Mouse (Mus musculus) heart, embryonic 16.5 days (tissue): Measurements from ENCODE around the gene Megf6. TPM values are rescaled to one million over a fixed set of nuclear protein-coding genes. Genes with fewer than 3 reads are reported as not detected.

Experiments
- ATAC-seq: fragments of 200-750 bp; cut with Nextera tagmentation; replicated peaks from 2 replicates; pipeline ENCODE4 v1.8.0; 2017; ENCODE audit warnings: moderate number of reproducible peaks; ENCODE audit not compliant: insufficient read depth, low FRiP score; ENCODE audit errors: extremely low read depth
- H3K27ac ChIP-seq: fragments of 300-500 bp; sonication (generic); 2 replicates; pipeline ENCODE4 v1.5.1; 2014; ENCODE audit warnings: mild to moderate bottlenecking, low read length, control low read depth, moderate library complexity
- H3K27me3 ChIP-seq: fragments of 300-500 bp; sonication (generic); 2 replicates; pipeline ENCODE4 v1.6.1; 2014; ENCODE audit warnings: low read length, mixed read lengths; ENCODE audit not compliant: control insufficient read depth, insufficient read depth
- H3K36me3 ChIP-seq: fragments of 300-500 bp; sonication (generic); 2 replicates; pipeline ENCODE4 v1.6.1; 2014; ENCODE audit not compliant: control insufficient read depth, insufficient read depth
- H3K4me1 ChIP-seq: fragments of 300-500 bp; sonication (generic); 2 replicates; pipeline ENCODE4 v1.6.1; 2014; ENCODE audit warnings: low read length, mixed read lengths; ENCODE audit not compliant: control insufficient read depth, insufficient read depth
- H3K4me2 ChIP-seq: fragments of 300-500 bp; sonication (generic); 2 replicates; pipeline ENCODE4 v1.6.1; 2014; ENCODE audit warnings: low read depth, mild to moderate bottlenecking, control low read depth, low read length
- H3K4me3 ChIP-seq: fragments of 300-500 bp; sonication (generic); 2 replicates; pipeline ENCODE4 v1.5.1; 2014; ENCODE audit warnings: mild to moderate bottlenecking, control low read depth, low read length
- H3K9ac ChIP-seq: fragments of 300-500 bp; sonication (generic); 2 replicates; pipeline ENCODE4 v1.6.1; 2014; ENCODE audit warnings: low read length, control low read depth
- H3K9me3 ChIP-seq: fragments of 300-500 bp; sonication (generic); replicated peaks from 2 replicates; pipeline ENCODE4 v1.6.1; 2016; ENCODE audit warnings: low read length; ENCODE audit not compliant: control insufficient read depth
- WGBS: fragments of 180-500 bp; shearing (Covaris S2); extraction: QIAGEN DNeasy Blood & Tissue Kit; methylation state at CpG from one replicate; pipeline ENCODE4 v1.1.7; 2014; 5-methylcytosine and 5-hydroxymethylcytosine counted together
- polyA plus RNA-seq: library from polyadenylated mRNA; unstranded; fragments of >200 nt; fragmentation: Nextera tagmentation; extraction: Ambion mirVana; gene quantifications from 2 replicates; pipeline ENCODE4 v1.2.1, GENCODE M21; 2015

Gene Megf6
- polyA plus RNA-seq, 1 experiment from 2014 or later, result 33.8 TPM

DNA sequence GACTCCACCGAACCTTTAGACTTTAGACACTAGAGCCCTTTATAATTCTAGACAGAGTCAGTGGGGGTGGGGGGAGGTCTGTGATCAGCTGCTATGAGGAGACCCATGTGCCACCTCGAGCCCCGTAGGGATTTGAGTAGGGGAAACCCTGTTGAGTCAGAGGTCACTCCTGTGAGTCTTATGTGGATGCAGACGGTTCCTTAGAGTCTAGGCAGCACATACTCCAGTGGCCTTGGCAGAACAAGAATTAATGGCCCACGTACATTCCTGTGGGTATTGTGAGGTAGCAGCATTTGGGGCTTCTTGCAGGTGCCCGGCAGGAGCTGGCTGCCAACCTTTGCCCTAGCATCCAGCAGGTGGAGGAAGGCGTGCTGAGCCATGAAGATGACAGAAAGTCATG is 60.9 kb downstream of the Megf6 start:
- H3K4me2 ChIP-seq, result no peak overlapping the region
- H3K4me1 ChIP-seq, result peaks cover 45% of the 10 kb centered on the region
- 80% methylated on average over 7 of the region's 7 CpGs for WGBS
- no peaks in the 10 kb centered on the region for H3K27me3 ChIP-seq
- ATAC-seq, result no peak
- H3K9ac ChIP-seq, result no peak overlapping the region
- H3K9me3 ChIP-seq, result no peaks in the 10 kb centered on the region
- H3K27ac ChIP-seq, result no peak overlapping the region
- no peak overlapping the region for H3K4me3 ChIP-seq
- no peaks in the 10 kb centered on the region for H3K36me3 ChIP-seq

DNA sequence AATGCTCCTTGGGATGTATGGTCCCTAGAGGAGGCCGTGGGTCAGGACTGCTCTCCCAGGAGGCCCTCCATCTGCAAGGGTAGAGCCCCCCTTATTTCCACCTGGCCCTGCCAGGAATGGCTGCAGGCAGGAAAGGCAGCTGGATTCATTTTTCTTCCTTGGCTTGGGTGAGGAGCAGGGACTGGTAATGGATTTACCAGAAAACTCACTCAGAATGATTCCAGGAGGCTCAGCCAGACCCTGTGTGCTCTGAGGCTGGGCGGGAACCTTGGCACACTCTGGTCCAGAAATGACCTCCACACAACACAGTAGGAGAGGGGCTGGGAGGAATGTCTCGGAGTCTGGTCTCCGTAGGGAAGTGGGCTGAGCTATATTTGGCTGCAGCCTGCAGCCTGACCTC is 61.8 kb downstream of the Megf6 start:
- H3K4me3 ChIP-seq, result no peak overlapping the region
- peaks cover 53% of the 10 kb centered on the region for H3K4me1 ChIP-seq
- H3K4me2 ChIP-seq, result no peak overlapping the region
- H3K9ac ChIP-seq, result no peak overlapping the region
- peak; percentile 29; the same call in 1 of the 2 replicates for ATAC-seq
- no peak overlapping the region for H3K27ac ChIP-seq
- H3K9me3 ChIP-seq, result no peaks in the 10 kb centered on the region
- no peaks in the 10 kb centered on the region for H3K27me3 ChIP-seq
- WGBS, result 27% methylated on average over 4 of the region's 4 CpGs
- H3K36me3 ChIP-seq, result no peaks in the 10 kb centered on the region

DNA sequence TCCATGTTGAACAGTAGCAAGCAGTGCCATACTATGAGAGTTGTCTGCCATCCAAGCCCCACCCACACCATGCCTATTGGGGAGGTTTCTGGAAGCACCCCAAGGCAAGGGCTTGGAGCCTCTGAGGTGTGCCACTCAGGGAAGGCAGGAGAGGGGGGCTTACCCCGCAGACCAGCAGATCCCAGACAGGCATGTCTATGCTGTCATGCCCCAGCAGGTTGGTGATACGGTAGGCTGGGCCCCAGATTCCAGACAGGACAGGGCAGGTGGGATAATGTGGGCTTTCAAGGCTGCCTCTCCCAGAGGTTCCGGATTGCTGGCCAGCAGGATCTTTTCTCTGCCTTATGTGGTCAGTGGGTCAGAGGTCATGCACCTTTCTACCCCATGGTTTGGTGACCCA is 65.5 kb downstream of the Megf6 start:
- H3K27ac ChIP-seq, result no peak overlapping the region
- H3K27me3 ChIP-seq, result no peaks in the 10 kb centered on the region
- H3K4me1 ChIP-seq, result peaks cover 36% of the 10 kb centered on the region
- H3K9ac ChIP-seq, result no peak overlapping the region
- H3K36me3 ChIP-seq, result no peaks in the 10 kb centered on the region
- no peak overlapping the region for H3K4me2 ChIP-seq
- no peaks in the 10 kb centered on the region for H3K9me3 ChIP-seq
- no peak for ATAC-seq
- H3K4me3 ChIP-seq, result no peak overlapping the region
- 85% methylated on average over 3 of the region's 3 CpGs for WGBS

DNA sequence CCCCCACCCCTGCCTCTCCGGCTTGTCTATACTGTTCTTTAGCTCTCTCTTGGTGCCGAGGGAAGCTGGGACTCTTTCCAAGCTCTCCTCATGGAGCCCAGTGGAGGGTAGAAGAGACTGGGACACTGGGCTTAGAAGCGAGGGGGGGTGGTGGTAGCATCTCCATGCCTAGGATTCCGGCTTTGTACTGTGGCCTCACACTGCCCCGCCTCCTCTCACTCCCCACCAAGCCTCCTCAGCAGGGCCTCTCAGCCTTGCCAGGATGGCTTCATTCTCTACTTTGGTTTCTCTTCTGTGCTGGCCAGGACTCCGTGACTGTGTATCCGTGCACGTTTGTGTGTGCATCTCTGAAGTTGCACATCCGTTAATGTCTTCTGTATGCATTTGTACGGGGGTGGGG is 66.4 kb downstream of the Megf6 start:
- peaks cover 34% of the 10 kb centered on the region for H3K4me1 ChIP-seq
- H3K9ac ChIP-seq, result 0 out of 2 replicates have a peak overlapping the region, but pooled peaks have one; percentile 10

DNA sequence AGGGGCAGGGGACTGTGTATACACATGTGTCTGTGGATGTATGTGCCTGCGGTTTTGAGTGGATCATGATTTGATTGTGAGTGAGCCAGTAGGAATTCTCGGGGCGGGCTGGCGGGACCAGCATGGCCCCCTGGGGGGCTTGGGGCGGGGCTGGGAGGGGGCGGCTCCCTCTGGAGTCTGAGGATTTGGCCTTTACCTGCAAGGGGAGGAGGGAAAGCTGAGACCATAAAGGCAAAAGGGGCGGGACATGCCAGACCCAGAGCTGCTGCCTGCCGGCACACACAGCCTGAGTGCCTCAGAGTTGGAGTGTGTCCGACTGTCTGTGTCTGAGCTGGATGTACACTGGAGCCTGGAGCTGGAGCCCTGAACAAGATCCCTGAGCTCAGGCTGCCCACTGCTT is 66.8 kb downstream of the Megf6 start:
- Histone ChIP-seq H3K27ac (peak overlapping the region; percentile 7; the same call in 1 of the 2 replicates), H3K4me1 (peaks cover 30% of the 10 kb centered on the region), H3K27me3 (no peaks in the 10 kb centered on the region), H3K9me3 (no peaks in the 10 kb centered on the region), H3K4me2 (peak overlapping the region; percentile 61), H3K9ac (peak overlapping the region; percentile 49), H3K4me3 (peak overlapping the region; percentile 38), H3K36me3 (no peaks in the 10 kb centered on the region)
- peak; percentile 50 for ATAC-seq
- WGBS, result 5% methylated on average over 9 of the region's 9 CpGs

More for the DNA sequence above, 66.4 kb downstream of the Megf6 start:
- peak overlapping the region; percentile 38 for H3K4me3 ChIP-seq
- H3K27ac ChIP-seq, result peak overlapping the region; percentile 20; the same call in 1 of the 2 replicates
- no peaks in the 10 kb centered on the region for H3K36me3 ChIP-seq
- 13% methylated on average over 10 of the region's 10 CpGs for WGBS
- 0 out of 2 replicates have a peak, but pooled peaks have one; percentile 33 for ATAC-seq
- no peaks in the 10 kb centered on the region for H3K9me3 ChIP-seq
- peak overlapping the region; percentile 61 for H3K4me2 ChIP-seq
- no peaks in the 10 kb centered on the region for H3K27me3 ChIP-seq

DNA sequence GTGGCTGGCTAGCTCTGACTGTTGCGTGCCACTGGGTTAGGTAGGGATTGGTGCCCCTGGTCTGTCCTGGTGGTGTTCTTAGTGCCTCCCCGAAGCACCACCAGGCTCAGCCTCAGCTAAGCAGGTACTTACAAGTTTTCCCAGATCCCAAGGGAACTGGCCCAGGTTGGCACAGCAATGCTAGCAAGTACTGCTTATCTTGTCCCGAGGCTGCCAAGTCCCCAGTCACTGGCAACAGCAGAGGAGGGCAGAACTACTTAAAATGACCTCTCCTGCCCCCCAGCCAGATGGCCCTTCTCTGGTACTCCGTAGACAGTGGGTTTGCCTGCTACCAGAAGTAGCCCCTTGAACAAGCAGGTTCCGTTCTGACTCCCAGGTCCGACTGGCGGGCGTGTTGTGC is 68.7 kb downstream of the Megf6 start:
- 76% methylated on average over 8 of the region's 8 CpGs for WGBS
- no peak overlapping the region for H3K4me3 ChIP-seq
- H3K4me1 ChIP-seq, result peaks cover 12% of the 10 kb centered on the region
- H3K9me3 ChIP-seq, result no peaks in the 10 kb centered on the region
- H3K9ac ChIP-seq, result no peak overlapping the region
- H3K4me2 ChIP-seq, result peak overlapping the region; percentile 19
- ATAC-seq, result no peak
- 0 out of 2 replicates have a peak overlapping the region, but pooled peaks have one; percentile 12 for H3K27ac ChIP-seq
- no peaks in the 10 kb centered on the region for H3K36me3 ChIP-seq
- no peaks in the 10 kb centered on the region for H3K27me3 ChIP-seq

DNA sequence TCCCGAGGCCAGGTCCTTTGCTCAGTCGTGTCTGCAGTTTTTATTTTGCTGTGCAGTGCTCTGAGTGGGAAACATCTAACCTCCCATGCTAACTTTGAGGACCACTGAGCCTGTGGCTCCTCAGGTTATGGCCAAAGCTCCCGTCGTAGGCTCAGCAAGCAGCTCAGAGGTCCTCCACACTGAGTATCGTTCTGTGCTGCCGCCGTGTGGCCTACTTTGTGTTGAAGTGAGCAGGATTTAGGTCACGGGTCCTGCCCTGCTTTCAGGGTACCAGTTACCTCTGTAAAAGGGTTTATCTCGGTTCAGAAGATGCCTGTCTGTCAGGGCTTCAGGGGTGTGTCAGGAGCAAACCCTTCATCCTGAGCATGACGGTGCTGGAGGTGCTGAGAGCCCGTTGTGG is 70.1 kb downstream of the Megf6 start:
- Histone ChIP-seq H3K27me3 (no peaks in the 10 kb centered on the region), H3K4me3 (no peak overlapping the region), H3K4me2 (no peak overlapping the region), H3K4me1 (peaks cover 12% of the 10 kb centered on the region), H3K9ac (no peak overlapping the region), H3K9me3 (no peaks in the 10 kb centered on the region), H3K27ac (no peak overlapping the region), H3K36me3 (no peaks in the 10 kb centered on the region)
- no peak for ATAC-seq
- WGBS, result 48% methylated on average over 11 of the region's 11 CpGs

DNA sequence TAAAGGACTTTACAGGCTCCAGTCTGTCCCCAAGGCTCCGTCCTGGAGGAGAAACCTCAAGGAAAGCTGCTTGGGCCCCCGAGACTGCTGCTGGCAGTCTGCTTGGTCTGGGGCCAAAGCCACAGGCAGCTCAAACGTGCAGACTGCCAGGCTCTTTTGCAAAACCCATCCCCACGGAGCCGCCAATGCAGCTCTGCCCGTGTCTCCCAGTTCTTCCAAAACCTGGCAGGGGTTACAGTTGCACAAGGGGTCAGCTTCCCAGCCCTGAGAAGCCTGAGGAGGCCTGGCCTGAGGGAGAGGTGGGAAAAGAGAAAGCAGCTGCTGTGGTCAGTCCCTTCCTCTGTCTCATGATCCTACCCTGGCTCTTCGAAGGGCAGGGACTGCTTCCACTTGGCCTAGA is 74.8 kb downstream of the Megf6 start:
- no peak overlapping the region for H3K4me2 ChIP-seq
- no peak overlapping the region for H3K9ac ChIP-seq
- H3K4me1 ChIP-seq, result 0 out of 2 replicates have a peak, but pooled peaks cover 6% of the 10 kb centered on the region
- H3K9me3 ChIP-seq, result no peaks in the 10 kb centered on the region
- H3K27ac ChIP-seq, result 0 out of 2 replicates have a peak overlapping the region, but pooled peaks have one; percentile 20
- WGBS, result 75% methylated on average over 7 of the region's 7 CpGs
- H3K27me3 ChIP-seq, result no peaks in the 10 kb centered on the region
- no peaks in the 10 kb centered on the region for H3K36me3 ChIP-seq
- ATAC-seq, result no peak
- H3K4me3 ChIP-seq, result no peak overlapping the region

DNA sequence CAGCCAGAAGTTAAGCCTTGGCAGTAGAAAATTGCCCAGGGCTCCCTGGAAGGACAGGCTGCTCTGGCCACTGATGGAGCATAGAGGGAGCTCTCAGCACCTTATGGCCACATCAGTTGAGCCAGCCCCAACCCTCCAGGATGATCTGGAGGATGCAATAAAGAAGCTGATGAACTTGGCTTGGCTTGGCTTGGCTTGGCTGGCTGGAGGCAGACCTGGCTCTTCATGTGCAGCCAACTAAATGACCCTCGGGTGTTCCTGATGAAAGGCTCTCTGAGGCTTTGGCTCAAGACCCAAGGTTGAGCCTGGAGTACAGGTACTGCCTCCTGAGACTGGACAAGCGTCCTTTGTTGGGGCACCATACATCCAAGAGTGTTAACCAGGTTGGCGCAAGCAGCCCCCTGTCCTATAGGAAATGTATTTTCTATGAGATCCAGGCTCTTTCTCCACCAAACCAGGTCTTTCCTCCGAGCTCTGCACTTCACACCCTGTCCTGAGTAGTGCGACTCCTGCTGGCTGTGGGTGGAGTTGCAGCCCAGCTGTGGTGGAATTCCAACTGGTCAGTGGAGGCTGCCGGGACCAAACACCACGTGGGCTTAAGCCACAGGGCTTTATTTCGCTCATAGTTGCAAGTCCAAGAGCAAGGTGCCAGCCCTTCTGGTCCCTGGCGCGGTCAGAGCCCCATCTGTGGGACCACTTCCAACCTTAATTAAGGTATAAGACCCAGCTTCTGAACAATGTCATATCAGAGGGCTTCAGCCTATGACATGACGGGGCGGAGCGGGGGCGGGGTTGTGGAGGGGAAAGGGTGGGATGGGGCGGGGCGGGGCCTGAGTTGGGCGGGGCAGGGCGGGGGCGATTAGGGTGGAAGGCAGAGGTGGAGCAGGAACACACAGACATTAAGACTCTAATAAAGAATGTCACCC is 75.8 kb downstream of the Megf6 start:
- WGBS, result 8% methylated on average over 19 of the region's 19 CpGs
- ATAC-seq, result peak; percentile 63
- Histone ChIP-seq H3K9me3 (no peaks in the 10 kb centered on the region), H3K27ac (peak overlapping the region; percentile 39; the same call in 1 of the 2 replicates), H3K36me3 (no peaks in the 10 kb centered on the region), H3K27me3 (no peaks in the 10 kb centered on the region), H3K4me1 (0 out of 2 replicates have a peak, but pooled peaks cover 6% of the 10 kb centered on the region), H3K4me3 (peak overlapping the region; percentile 45), H3K9ac (no peak overlapping the region), H3K4me2 (peak overlapping the region; percentile 67)
